Mouse (Mus musculus): ENCODE results near the gene Dpyd.
A peak's percentile ranks its signal among the peaks of the same experiment; 100 is the strongest.

The Dpyd gene

GRCm38 (mm10) chr3:119280671-119281070, 718.7 kb downstream of the Dpyd start:
- ATAC-seq (ENCODE audit: insufficient number of reproducible peaks, low FRiP score, low TSS enrichment): no peak

DNA sequence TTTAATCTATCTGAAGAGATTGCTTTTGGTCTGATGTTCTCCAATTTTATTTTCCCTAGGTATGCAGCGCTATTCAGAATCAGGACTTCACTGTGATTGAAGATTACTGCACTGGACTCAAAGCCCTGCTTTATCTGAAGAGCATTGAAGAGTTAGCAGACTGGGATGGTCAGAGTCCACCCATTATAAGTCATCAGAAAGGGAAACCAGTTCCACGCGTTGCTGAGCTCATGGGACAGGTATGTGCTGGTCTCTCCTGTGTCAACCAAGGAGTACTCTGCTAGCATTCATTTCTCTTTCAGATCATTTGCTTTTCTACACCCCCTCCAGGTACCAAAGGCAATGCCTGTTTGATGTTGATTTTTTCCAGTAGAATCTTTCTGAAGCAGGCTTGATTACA, 752.8 kb downstream of the Dpyd start:
- ATAC-seq (ENCODE audit: insufficient number of reproducible peaks, low FRiP score, low TSS enrichment): no peak

- ATAC-seq (ENCODE audit: insufficient number of reproducible peaks, low FRiP score, low TSS enrichment): no peak
Observed at GRCm38 (mm10) chr3:119329063-119329462, 767.1 kb downstream of the Dpyd start.

DNA sequence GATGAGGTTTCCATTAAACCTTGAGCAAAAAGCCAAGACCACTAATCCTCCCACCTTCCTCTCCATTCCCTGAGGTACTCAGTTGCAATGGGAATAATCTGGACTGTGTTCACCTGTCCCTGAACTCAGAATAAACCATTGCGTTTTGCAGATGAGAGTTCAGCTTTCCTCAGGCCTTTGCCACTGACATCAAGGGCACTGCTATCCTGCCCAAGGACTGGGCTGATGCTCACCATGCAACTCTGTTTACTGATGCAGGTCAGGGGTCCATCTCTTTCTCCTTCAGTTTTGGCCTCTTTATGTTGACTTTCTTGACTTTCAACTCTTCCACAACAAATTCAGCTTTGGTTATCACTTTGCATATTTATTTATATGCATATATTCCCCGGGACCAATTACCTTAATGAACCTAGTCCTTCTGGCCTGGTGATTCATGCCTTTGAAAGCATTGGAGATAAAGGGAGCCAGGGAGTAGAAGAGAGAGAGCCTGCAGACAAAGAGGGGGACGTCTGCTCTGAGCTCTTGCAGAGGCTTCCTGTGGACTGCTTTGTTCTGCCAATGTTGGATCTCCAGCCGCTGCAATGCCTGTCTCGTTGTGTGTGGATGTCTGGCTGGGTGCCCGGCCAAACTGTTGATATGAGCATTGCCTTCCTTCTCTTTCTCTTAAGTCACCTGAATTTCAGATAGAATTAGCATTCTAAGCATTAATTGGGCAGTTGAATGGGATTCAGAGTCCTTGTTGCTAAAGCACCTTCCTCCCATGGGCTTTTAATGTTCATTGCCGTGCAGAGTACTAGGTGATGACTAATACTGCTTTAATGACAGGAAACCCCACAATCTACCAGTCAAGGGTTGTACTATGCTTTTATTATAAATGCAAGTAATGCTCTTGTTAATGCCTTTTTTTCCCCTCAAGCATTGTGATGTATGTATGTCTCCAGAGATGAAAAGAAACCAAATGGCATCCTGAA, 771.7 kb downstream of the Dpyd start:
- ATAC-seq (ENCODE audit: insufficient number of reproducible peaks, low FRiP score, low TSS enrichment): no peak

DNA sequence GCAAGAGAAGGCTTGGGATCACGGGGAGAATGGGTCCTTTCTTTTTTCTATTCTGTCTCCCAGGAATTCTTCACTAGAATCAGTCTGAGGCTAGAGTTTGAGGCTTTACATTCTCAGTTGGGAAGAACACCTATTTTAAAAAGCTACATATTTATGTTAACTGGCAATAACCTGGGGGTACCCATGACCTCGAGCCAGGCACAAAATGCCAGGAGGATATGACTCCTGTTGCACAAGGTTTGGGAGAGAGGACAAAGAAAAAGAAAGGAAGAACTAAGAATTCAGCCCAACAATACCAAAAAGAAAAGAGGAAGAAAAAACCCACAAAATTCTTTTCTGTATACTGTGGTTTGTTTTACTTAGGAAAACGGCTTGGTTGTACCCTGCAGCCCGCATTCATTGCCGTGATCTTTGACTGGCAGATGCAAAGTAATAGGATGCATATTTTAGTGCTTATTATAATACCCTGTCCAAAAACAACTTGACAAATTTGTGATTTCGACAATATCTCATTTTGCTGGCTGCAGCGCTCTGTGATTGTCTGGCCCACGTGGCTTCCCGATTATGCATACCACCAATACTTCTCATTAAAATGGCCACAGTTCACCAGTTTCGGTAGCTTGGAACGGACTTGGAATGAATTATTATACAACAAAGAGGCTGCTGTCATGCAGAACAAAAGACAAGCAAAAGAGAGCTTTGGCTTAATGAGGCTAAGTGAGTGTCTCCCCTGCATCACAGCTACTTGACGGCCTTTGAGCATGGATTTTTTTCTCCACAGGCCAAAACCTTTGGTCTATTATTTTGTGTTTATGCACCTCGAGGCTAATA, 799.8 kb downstream of the Dpyd start:
- no peak for ATAC-seq (ENCODE audit: insufficient number of reproducible peaks, low FRiP score, low TSS enrichment)

- ATAC-seq (ENCODE audit: insufficient number of reproducible peaks, low FRiP score, low TSS enrichment): no peak
Observed at GRCm38 (mm10) chr3:119362392-119362791, 800.5 kb downstream of the Dpyd start.

DNA sequence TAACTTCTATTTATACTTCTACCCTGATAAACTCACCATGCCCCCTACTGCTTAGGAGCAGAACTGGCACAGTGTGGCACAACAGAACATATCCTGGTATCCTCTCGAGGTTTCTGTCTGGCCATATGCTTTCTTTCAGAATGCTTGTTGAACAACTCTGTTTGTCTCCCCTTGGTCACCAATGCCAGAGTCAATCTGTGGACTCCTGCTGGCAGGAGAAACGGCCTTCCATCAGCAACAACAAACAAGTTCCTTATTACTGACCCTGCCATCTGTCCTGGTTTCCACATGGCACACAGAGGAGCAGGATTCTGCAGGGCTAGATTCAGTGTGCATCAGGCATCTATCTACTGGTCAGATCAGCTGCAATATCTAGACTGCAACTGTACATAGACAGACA, 807.0 kb downstream of the Dpyd start:
- peak; percentile 97 for ATAC-seq (ENCODE audit: insufficient number of reproducible peaks, low FRiP score, low TSS enrichment)

GRCm38 (mm10) chr3:119381119-119381518, 819.2 kb downstream of the Dpyd start:
- ATAC-seq (ENCODE audit: insufficient number of reproducible peaks, low FRiP score, low TSS enrichment): no peak

DNA sequence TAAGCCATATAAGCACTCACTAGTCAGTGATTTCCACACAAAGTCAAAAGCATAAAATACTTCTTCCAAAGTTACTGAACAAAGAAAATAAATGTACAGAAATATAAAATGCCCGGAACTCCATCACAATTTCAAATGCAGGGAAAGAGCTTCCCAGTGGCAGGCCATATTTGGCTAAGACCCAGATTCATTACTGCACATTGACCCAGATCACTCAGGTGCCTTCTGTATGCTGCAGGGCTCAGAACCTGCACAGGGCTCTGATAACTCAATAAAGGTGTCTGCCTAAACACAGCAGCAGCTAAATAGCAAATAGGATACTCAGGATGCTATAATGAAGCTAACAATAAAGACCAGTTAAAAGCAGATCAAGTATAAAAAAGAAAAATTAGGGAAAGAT, 820.5 kb downstream of the Dpyd start:
- peak; percentile 81 for ATAC-seq (ENCODE audit: insufficient number of reproducible peaks, low FRiP score, low TSS enrichment)

DNA sequence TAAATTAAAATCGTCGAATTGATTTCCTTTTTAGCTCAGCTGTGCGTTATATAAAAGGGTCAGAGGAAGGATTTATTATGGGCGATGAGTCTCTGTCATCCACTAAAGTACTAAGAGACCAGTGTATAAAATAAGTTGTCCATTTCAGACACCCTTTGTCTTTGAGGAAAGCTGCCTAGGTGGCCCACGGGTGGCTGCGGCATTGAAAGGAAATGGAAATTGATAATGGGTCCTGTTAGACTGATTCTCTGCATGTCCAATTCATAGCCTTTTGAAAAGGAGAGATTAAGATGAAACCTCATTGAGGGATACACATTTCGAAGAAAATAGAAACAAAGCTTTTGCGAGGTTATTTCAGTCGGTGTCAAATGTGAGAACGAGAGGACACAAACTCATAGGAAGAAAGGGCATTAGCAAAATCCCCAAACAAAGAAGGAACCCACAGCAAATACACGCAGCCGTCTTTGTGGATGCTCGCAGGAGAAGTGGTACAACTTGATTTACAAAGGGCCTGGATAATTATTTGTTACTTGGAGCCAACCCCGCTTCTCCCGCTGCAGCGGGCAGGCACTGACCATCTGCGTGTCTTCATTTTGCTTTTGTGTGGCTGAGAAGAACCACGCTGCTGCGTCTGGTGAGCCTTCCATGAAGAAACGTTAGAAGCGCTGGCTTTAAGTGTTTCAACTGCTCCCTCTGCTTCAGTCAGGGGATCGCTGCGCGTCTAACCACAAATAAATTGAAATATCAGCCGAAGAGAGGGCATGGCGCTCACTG, 825.6 kb downstream of the Dpyd start:
- 0 out of 2 replicates have a peak, but pooled peaks have one; percentile 51 for ATAC-seq (ENCODE audit: insufficient number of reproducible peaks, low FRiP score, low TSS enrichment)

DNA sequence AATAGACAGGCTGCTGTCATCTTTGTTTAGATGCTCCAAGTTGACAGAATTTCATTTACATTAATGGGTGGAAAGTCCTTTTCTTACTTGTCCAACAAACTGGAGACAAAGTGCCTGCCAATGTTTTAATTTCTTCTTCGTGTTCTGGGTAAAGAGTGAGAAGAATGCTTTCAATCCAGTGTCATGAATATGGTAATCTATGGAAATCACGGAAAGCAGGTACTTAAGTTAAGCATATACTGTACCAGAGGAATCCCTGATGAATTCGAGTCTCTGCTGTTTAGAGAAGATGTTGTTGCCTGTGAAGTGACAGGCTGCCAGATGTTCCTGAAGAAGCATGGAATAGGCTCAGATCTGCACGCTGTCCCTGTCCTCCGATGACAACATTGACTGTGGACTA, 835.3 kb downstream of the Dpyd start:
- ATAC-seq (ENCODE audit: insufficient number of reproducible peaks, low FRiP score, low TSS enrichment): no peak

DNA sequence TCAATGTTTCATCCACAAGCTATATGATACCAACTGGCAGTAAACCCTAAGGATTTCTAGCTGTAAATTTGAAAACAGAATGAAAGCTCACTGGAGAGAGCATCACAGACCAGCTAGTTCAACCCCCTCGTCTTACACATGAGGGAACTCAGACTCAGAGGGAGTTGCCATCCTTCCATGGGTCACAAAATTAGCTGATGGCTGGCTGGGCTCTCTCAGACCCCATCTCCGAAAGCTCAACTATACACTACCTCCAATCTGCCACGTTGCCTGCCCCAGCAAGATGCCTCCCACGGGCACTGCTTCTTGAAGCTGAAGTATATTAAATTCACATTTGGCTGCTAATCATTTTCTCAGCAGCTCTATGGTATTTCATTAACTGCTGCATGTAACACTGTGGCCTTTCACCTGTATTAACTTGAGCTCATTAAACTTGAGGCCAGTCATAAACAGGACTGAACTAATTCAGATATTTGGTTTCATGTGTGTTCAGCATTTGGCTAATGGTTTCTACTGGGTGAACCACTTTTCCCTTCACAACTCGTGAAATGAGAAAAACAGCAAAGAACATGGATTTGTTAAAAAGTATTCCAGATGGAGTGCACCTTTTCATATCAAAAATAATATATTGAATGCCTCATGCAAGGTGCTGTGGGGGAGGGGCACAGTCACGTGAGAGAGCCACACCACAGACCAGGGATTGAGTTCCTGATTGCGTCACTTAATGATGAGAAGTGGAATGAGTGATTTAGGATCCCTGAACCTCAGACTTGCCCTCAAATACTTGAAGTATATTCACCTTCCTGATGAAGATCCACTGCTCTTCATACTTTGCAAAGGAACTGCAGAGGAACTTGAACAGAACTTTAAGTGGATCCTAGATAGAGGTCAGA, 841.2 kb downstream of the Dpyd start:
- no peak for ATAC-seq (ENCODE audit: insufficient number of reproducible peaks, low FRiP score, low TSS enrichment)

DNA sequence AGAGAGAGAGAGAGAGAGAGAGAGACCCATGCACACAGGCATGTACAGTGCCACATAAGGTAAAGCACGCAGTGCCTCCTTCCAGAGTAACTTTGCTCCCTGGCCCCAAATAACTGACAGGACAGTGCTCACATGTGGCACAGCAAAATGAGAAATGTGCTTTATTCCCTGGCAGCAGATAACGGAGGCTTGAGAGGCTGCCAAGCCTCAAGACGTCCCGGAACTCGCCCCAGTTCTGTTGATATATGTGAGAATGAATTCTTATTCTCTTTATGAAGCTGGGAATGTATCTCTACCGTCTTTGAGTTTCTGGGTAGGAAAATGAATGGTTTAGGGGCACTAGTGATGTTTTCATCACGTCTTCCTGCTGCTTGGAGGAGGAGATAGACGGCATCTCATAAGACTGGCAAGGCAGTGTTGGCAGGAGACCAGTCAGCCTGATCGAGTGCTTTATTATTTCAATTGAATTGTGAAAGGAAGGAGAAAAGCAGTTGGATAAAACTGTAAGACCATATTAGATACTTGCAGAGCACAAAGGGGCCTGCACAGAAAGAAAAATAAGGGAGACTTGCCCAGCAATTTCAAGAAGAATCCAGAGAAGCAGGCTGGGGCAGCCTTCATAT, 857.3 kb downstream of the Dpyd start:
- no peak for ATAC-seq (ENCODE audit: insufficient number of reproducible peaks, low FRiP score, low TSS enrichment)

DNA sequence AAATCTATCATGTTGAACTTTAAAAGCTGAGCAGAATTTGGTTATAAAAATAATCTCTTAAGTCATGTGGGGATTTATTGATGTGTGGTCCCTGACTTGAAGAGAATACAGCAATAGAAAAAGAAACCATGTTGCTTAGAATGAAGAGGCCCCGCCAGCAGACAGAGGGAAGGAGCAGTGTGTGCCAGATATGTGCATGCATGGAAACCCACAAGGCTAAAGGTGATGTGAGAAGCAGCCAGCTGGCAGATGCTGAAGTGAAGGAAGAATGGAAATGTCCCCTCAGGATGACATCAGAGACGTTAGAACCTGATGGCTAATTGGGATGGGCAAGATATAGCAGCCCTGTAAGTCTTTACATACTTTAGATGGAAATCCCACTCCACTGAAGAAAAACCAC, 857.8 kb downstream of the Dpyd start:
- no peak for ATAC-seq (ENCODE audit: insufficient number of reproducible peaks, low FRiP score, low TSS enrichment)

GRCm38 (mm10) chr3:119431339-119431738, 869.4 kb downstream of the Dpyd start:
- ATAC-seq (ENCODE audit: insufficient number of reproducible peaks, low FRiP score, low TSS enrichment): no peak

- no peak for ATAC-seq (ENCODE audit: insufficient number of reproducible peaks, low FRiP score, low TSS enrichment)
Observed at GRCm38 (mm10) chr3:119431757-119432156, 869.8 kb downstream of the Dpyd start.

DNA sequence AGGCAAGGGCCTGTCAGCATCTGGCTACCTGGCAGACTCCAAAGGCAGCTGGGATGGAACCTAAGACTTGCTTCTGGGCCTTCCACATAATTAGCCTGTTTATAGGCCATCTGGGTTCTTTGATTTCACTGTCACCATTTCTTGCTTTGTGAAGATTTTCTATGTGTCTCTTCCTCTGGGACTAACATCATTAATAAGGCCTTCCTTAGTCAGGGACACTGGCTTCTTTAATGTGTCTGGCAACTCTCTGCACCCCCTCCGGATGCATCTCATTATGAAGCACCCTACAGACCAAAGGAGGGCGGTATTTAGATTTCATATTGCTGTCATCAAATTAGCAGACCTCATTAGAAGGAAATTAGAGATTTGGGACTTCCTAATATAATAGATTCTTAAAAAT, 885.6 kb downstream of the Dpyd start:
- ATAC-seq (ENCODE audit: insufficient number of reproducible peaks, low FRiP score, low TSS enrichment): no peak

DNA sequence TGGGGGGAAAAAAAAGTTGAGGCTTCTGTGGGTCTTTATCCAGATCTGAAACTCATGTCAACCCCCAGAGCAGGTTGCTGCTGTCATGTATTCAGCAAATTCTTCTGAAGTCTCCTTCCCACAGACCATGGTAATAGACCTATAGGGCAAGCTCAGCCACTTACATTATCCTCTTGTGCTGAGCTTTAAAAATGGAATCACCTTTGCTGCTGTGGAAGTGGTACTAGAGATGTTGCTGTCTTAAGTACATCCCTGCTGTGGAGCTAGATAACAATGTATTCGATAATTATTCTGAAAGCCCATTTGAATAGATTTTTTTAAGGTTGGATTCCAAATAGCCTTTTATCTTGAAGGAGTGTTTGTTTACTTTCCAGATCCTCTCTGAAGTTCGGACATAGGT, 902.1 kb downstream of the Dpyd start:
- ATAC-seq (ENCODE audit: insufficient number of reproducible peaks, low FRiP score, low TSS enrichment): no peak

GRCm38 (mm10) chr3:119464479-119464878, 902.5 kb downstream of the Dpyd start:
- no peak for ATAC-seq (ENCODE audit: insufficient number of reproducible peaks, low FRiP score, low TSS enrichment)

All from cerebellum, adult (tissue).